Mouse (Mus musculus) urinary bladder, postnatal 25 days (tissue): ENCODE results near the gene Tmem222.

Experiments used
- DNase-seq: peaks from one replicate; pipeline ENCODE4 v3.0.0; 2022; ENCODE audit warnings: low spot score

Tmem222 gene

DNA sequence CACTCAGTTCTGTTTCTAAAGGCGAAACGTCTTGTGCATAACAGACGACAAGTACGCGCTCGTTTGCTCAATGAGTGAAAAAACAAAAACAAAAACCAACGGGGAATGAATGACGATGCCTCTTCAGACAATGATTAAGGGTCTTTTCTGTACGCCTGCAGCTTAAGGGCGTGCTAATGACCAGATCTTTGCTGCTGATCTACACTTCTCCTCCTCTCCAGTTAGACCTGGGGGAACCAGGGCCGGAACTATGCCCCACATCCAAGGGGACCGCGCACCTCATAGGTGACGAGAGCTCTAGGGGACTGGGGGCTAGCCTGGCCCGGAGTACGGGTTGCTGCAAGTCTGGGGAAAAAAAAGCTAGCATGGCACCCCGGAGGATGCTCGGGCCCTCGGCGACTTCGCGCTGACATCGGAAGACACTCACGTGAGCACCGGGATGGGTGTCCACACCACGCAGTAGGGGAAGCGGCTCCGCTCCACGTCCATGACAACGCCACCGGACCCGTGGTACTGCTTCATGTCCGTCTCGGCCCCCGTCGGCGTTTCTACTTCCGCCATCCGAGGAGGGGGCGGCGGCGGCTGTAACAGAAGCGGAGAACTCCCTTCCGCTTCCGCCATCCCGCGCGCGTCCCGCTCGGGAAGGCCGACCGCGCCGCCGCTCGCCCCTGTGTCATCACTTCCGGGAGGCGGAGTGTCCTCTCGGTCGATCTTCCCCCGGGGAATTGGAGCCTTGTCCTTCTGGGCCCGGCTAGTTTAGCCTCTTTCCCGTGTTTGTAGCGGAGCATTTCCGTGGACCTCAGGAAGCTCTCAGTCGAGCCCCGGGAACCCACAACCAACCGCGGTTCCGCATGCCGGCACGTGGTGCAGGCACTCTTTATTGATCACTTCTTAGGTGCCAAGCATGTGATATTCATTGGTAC is at the start of gene Tmem222:
TSS of gene Tmem222 (minus strand) at position 689 of the 923 bp plus-strand sequence.
- peak; percentile 94 for DNase-seq

GRCm38 (mm10) chr4:133319667-133320066 is 42.1 kb upstream of the Tmem222 start:
- DNase-seq, result no peak

GRCm38 (mm10) chr4:133315991-133316390 is 38.4 kb upstream of the Tmem222 start:
- DNase-seq, result no peak

DNA sequence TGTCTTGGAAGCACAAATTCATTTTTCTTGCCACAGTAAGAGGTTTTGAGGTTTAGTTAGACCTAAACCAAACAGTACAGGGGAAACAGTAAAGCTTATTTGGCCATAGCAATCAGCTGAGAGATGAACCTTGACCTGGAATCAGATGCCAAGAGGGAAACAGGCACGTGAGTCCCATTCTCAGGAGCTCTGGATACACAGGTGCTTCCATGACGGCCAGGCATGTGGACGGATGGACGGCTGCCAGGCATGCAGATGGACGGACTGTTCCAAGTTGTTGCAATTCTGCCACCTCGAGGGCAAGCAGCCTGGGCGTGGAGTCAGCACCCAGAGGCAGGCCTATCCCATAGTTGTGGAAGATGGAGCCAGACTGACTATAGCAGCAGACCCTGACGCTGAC is 37.3 kb upstream of the Tmem222 start:
- no peak for DNase-seq

- DNase-seq, result peak; percentile 93
Observed at GRCm38 (mm10) chr4:133309948-133310347, 32.4 kb upstream of the Tmem222 start.

DNA sequence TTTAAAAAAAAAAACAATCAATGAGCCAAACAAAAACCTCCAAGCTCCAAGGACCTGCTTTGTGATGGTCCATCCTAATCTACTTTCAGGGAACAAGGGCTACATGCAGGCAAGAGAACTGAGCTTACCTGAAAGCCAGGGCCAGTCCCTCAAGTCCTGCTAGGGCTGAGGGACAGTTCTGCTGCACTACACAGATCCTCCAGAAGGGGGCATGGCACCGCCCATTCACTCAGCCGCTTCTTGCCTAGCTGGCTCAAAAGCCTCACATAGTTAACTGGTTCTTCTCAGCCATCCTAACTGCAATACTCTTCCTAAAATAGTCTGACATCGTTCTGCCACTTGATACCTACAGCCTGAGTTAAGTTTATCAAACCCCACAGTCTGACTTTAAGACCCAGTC is 29.7 kb upstream of the Tmem222 start:
- DNase-seq, result peak; percentile 50

- DNase-seq, result no peak
Observed at GRCm38 (mm10) chr4:133305825-133306224, 28.2 kb upstream of the Tmem222 start.

DNA sequence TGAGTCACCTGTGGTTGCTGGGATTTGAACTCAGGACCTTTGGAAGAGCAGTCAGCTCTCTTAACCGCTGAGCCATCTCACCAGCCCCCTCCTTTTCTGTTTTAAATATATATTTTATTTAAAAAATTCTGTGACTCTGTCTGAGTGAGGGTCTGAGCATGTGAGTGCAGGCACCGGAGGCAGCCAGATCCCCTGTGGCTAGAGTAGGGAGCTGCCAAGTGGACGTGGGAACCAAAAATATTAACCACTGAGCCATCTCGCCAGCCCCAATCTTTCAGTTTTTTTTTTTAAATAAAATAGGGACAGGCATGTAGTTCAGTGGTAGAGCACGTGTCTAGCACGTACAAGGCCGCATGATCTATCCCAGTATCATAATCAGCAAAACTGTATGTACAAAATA is 27.2 kb upstream of the Tmem222 start:
- no peak for DNase-seq

DNA sequence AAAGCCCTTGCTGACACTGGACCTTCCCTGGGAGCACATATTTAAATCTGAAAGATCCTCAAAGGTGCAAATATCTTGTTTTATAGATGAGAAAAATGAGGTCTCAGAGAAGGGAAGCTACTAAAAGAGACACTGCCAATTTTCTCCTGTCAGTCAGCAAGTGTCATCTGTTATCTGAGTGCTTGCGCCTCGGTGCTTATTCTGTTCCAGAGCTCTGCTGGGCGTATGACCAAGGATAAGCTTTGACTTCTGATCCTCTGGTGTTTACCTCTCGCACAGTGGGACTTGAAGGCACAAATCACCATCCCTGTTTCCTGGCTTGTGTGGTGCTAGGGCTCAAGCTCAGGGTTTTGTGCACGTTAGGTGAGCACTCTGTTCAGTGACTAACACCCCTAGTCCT is 25.1 kb upstream of the Tmem222 start:
- no peak for DNase-seq

DNA sequence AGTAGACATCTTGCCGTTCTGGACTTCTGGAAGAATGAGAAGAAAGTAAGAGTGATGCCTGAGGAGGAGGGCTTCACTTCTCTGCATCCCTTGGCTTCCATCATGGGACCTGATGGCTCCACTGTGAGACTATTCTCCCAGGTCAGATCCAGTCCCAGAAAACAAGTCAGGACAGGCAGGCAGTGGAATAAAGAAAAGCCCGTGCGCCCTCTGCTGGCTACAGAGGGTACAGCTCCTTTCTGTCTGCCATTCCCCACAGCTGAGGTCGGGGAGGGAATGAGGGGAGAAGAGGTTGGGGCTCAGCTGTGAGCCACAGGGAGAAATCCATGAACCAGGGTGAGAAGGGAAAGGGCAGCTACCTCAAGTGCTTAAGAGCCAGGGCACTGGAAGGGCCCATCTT is 24.2 kb upstream of the Tmem222 start:
- DNase-seq, result peak; percentile 64

- no peak for DNase-seq
Observed at GRCm38 (mm10) chr4:133300421-133300820, 22.8 kb upstream of the Tmem222 start.

- DNase-seq, result no peak
Observed at GRCm38 (mm10) chr4:133299701-133300100, 22.1 kb upstream of the Tmem222 start.

GRCm38 (mm10) chr4:133298516-133299365 is 21.1 kb upstream of the Tmem222 start:
- DNase-seq, result no peak

DNA sequence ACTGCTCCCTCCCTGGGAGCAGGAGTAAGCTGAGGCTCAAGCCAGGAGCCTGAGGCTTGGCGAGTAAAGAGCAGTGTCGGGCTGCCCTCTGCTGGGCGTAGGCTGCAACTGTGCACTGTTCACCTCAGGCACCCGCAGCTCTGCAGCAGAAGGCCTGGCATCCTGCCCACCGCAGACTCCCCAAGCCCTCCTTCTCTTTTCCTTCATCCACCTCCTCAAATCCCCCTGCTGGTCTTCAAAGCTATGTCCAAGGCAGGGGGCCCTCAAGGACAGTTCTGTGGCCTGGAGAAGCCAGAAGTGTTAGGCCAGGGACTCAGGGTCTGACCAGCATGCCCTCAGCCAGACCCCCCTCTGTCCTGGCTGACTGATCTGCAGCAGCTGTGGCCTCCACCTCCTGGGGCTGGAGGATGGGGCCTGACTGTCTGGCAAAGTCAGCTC is 20.2 kb upstream of the Tmem222 start:
- peak; percentile 79 for DNase-seq

DNA sequence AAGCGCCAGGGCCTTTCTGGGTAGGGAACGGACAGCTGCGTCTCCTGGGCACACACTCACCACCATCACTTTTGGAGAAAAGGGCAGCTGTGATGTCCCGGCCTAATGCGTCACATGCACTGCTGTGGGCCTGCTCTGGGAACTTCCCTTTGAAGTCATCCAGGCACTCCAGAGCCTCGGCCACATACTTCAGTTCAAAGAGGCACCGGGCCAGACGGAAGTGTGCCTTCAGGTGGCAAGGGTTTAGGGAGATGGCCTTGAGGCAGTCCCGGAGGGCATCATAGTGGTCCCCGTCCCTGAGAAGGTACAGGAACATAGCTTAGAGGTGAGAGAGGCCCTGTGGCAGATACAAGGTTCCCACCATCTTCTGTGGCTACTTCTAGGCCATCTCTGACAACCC is 19.8 kb upstream of the Tmem222 start:
- no peak for DNase-seq

GRCm38 (mm10) chr4:133294084-133294483 is 16.5 kb upstream of the Tmem222 start:
- DNase-seq, result no peak

GRCm38 (mm10) chr4:133292901-133293843 is 15.6 kb upstream of the Tmem222 start:
- DNase-seq, result no peak

GRCm38 (mm10) chr4:133292405-133292804 is 14.8 kb upstream of the Tmem222 start:
- DNase-seq, result no peak

- no peak for DNase-seq
Observed at GRCm38 (mm10) chr4:133291255-133291654, 13.7 kb upstream of the Tmem222 start.

DNA sequence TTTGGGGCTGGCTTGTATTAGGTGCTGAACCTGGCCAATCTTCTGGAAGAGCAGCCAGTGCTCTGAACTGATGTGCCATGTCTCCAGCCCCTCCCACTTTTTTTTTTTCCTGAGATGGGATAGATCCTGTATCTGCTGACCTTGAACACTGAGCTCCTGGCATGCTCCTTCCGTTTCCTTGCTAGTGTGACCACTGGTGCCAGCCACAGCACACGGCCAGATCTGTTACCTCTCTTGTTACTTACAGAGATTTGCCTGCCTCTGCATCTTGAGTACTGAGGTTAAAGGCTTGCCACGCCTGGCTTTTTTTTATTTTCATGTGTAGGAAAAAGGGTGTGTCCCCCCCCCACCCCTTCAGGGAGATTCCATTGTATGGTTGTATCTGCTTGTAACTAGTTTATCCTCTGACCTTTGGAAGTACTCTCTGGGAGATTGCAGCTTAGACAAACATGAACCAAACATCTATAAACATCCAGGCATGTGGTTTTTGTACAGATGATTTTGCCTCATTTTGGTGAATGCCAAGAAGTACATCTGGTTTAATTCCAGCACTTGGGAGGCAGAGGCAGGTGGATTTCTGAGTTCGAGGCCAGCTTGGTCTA is 9.0 kb upstream of the Tmem222 start:
- DNase-seq, result no peak

GRCm38 (mm10) chr4:133285950-133286349 is 8.4 kb upstream of the Tmem222 start:
- DNase-seq, result no peak
